Mouse (Mus musculus): ENCODE data around the gene Amz2.
A peak's percentile ranks its signal among the peaks of the same experiment; 100 is the strongest.

The Amz2 gene

GRCm38 (mm10) chr11:109496475-109496993 lies 70.8 kb downstream of the Amz2 start:
- no peak for DNase-seq

DNA sequence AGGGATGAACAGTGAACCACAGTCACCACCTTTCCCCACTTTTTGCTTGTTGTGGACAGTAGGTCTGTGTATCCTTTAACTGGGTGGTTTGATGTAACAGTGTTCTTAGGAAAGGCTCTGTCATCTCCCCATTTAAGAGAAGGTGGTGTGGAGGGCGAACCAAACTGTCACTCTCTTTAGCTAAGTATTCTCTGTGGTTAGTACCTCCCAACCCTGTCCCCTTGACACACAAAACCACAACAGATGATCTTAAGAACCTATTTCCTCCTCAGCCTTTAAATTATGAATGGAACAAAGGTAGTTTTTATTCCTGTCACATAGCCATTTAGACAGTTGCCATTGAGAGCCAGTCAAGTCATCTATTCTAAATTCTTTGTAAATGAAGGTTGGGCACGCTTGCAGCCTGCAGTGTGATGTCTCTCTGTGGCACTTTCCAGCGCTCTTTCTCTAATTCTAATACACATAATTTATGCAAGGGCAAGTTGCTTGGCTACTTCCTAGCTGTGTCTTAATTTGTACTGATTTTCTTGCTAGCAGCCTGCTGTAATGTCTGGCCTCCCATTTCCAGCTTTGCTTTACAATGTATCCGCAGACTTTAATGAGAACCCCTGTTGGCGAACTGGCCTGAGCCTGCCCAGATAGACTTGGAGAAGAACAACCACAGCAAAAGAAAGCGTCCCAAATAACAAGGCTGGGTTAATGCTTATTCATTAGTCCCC lies 71.4 kb downstream of the Amz2 start:
- no peak for DNase-seq

- DNase-seq: no peak
Measured at GRCm38 (mm10) chr11:109497990-109498389, 72.2 kb downstream of the Amz2 start.

GRCm38 (mm10) chr11:109500206-109500605 lies 74.5 kb downstream of the Amz2 start:
- DNase-seq: peak; percentile 63
